Comparison of ENCODE assay signal across 8 mouse cellular contexts in genomic region chr2:170129923-170130779, GRCm38 (mm10). TPM values are rescaled to one million over a fixed set of nuclear protein-coding genes. Genes with fewer than 3 reads are reported as not detected.
DNase-seq lines count a peak whose midpoint lies in the region; ATAC-seq and TF ChIP-seq lines count a peak whose summit lies in the region.

No protein-coding gene starts in this region.

- TF ChIP-seq CTCF in lung, adult 2 months (IDR thresholded peaks at IDR 0.05; ENCODE audit: insufficient read depth, low read length): no peak
- TF ChIP-seq CTCF in olfactory bulb, adult 2 months (IDR thresholded peaks at IDR 0.05; ENCODE audit: insufficient read depth, low read depth, low read length): no peak

- peak; percentile 11; the same call in 1 of the 2 replicates for ATAC-seq in heart, embryonic 14.5 days (ENCODE audit: insufficient number of reproducible peaks, insufficient read depth, low FRiP score, low read depth)
- ATAC-seq in limb, embryonic 14.5 days (ENCODE audit: low FRiP score, low read depth): peak; percentile 35

- 1% methylated on average over 48 of the region's 48 CpGs for WGBS in lung, adult 2 months
- WGBS in heart, embryonic 14.5 days: under 1% methylated on average over 48 of the region's 48 CpGs
- under 1% methylated on average over 44 of the region's 48 CpGs for WGBS in limb, embryonic 14.5 days
- 5% methylated on average over 48 of the region's 48 CpGs for WGBS in olfactory bulb, adult 2 months

- no peaks in the 10 kb centered on the region for H3K27me3 ChIP-seq in heart, embryonic 14.5 days (ENCODE audit: control insufficient read depth, insufficient read depth, low read length)
- H3K27me3 ChIP-seq in limb, embryonic 14.5 days (ENCODE audit: control insufficient read depth, insufficient read depth, low read length): no peaks in the 10 kb centered on the region

- peak overlapping the region; percentile 76 for H3K4me2 ChIP-seq in heart, embryonic 14.5 days (ENCODE audit: low read length)
- peak overlapping the region; percentile 57 for H3K4me2 ChIP-seq in limb, embryonic 14.5 days (replicated peaks; ENCODE audit: low read depth, low read length, severe bottlenecking)

- peak overlapping the region; percentile 89 for H3K27ac ChIP-seq in brown adipose tissue, adult 24 weeks (replicated peaks; ENCODE audit: low read depth, low read length)
- H3K27ac ChIP-seq in heart, embryonic 14.5 days (replicated peaks in 1 of 2; ENCODE audit: control insufficient read depth in 1 of 2, insufficient read depth in 1 of 2, low read depth in 2 of 2, low read length in 2 of 2): peak overlapping the region; percentile 96 to 97
- H3K27ac ChIP-seq in limb, embryonic 14.5 days (replicated peaks; ENCODE audit: low read depth, low read length): peak overlapping the region; percentile 88
- no peak overlapping the region for H3K27ac ChIP-seq in olfactory bulb, adult 2 months (ENCODE audit: insufficient read depth, low read depth, low read length)

- intact Hi-C loops in left cerebral cortex, postnatal 25 days (cut with DNase I): loop anchor here (5.0 kb wide), 3 partner anchors 92 to 367 kb away; partner anchors contain the start of genes Cyp24a1 and Pfdn4

- H3K4me3 ChIP-seq in lung, adult 2 months (replicated peaks; ENCODE audit: extremely low read depth, low read depth, low read length): peak overlapping the region; percentile 80
- peak overlapping the region; percentile 90 for H3K4me3 ChIP-seq in brown adipose tissue, adult 24 weeks (ENCODE audit: insufficient read depth, low read depth, low read length)
- H3K4me3 ChIP-seq in heart, embryonic 14.5 days (ENCODE audit: control insufficient read depth in 1 of 2, insufficient read depth in 1 of 2, low read depth in 1 of 2, low read length in 2 of 2): peak overlapping the region; percentile 94
- peak overlapping the region; percentile 89 for H3K4me3 ChIP-seq in limb, embryonic 14.5 days (replicated peaks; ENCODE audit: low read length)
- H3K4me3 ChIP-seq in olfactory bulb, adult 2 months (ENCODE audit: insufficient read depth, low read depth, low read length): peak overlapping the region; percentile 73

- no peaks in the 10 kb centered on the region for H3K9me3 ChIP-seq in heart, embryonic 14.5 days (ENCODE audit: control insufficient read depth, low read length)
- H3K9me3 ChIP-seq in limb, embryonic 14.5 days (ENCODE audit: control insufficient read depth, low read length): no peaks in the 10 kb centered on the region

- DNase-seq in lung, adult 2 months: peak; percentile 46
- DNase-seq in lung, postnatal 25 days (ENCODE audit: low spot score): no peak
- DNase-seq in limb, embryonic 14.5 days (ENCODE audit: low spot score): peak; percentile 37
- DNase-seq in frontal cortex, postnatal 36 days (ENCODE audit: low spot score in 2 of 2): no peak
- no peak for DNase-seq in left cerebral cortex, postnatal 25 days (ENCODE audit: low spot score in 2 of 2)

- H3K36me3 ChIP-seq in heart, embryonic 14.5 days (ENCODE audit: control insufficient read depth, insufficient read depth, low read length): 0 out of 2 replicates have a peak, but pooled peaks cover 3% of the 10 kb centered on the region
- no peaks in the 10 kb centered on the region for H3K36me3 ChIP-seq in limb, embryonic 14.5 days (ENCODE audit: control insufficient read depth, insufficient read depth, low read length)

- 0 out of 2 replicates have a peak, but pooled peaks have one; percentile 6 for TF ChIP-seq POLR2A in lung, adult 2 months (IDR thresholded peaks at IDR 0.05; ENCODE audit: borderline replicate concordance, extremely low read depth, low read depth, low read length)
- no peak for TF ChIP-seq POLR2A in limb, embryonic 14.5 days (IDR thresholded peaks at IDR 0.05; ENCODE audit: borderline replicate concordance, extremely low read depth, insufficient read depth, insufficient read length)
- TF ChIP-seq POLR2A in olfactory bulb, adult 2 months (IDR thresholded peaks at IDR 0.05; ENCODE audit: insufficient read depth, low read depth, low read length): no peak

- peak overlapping the region; percentile 98 for H3K9ac ChIP-seq in heart, embryonic 14.5 days (ENCODE audit: low read length)
- H3K9ac ChIP-seq in limb, embryonic 14.5 days (ENCODE audit: low read depth, low read length, severe bottlenecking): peak overlapping the region; percentile 96

- peaks cover 27% of the 10 kb centered on the region for H3K4me1 ChIP-seq in lung, adult 2 months (ENCODE audit: control insufficient read depth, insufficient read depth, low read length)
- peaks cover 37% of the 10 kb centered on the region for H3K4me1 ChIP-seq in brown adipose tissue, adult 24 weeks (ENCODE audit: control insufficient read depth, insufficient read depth, insufficient read length, low read length)
- peaks cover 26 to 56% of the 10 kb centered on the region in 2 experiments for H3K4me1 ChIP-seq in heart, embryonic 14.5 days (ENCODE audit: control insufficient read depth in 2 of 2, insufficient read depth in 2 of 2, low read length in 2 of 2)
- peaks cover 49% of the 10 kb centered on the region for H3K4me1 ChIP-seq in limb, embryonic 14.5 days (ENCODE audit: control insufficient read depth, insufficient read depth, low read length)
- H3K4me1 ChIP-seq in olfactory bulb, adult 2 months (ENCODE audit: control insufficient read depth, insufficient read depth, low read length): peaks cover 5% of the 10 kb centered on the region; the same call in 1 of the 2 replicates

RNA-seq across cellular contexts. Expression of gene Zfp217, which starts 17.8 kb away (rescaled TPM):
- polyA plus RNA-seq in lung, adult 2 months (2012; rRNA removed): 13.7 and 19.8 TPM in 2 replicates
- polyA plus RNA-seq in brown adipose tissue, adult 24 weeks (2012; ENCODE audit: insufficient read depth, insufficient read length, missing spikeins): 5.3 and 7.2 TPM in 2 replicates
- polyA plus RNA-seq in heart, embryonic 14.5 days (2014; fragmentation: Nextera tagmentation; extraction: Ambion mirVana): 3.3 and 3.4 TPM in 2 replicates
- polyA plus RNA-seq in limb, embryonic 14.5 days (2012; rRNA removed): 11.7 and 12.2 TPM in 2 replicates
- polyA plus RNA-seq in limb, embryonic 14.5 days (2014; fragmentation: Nextera tagmentation; extraction: Ambion mirVana): 4.0 and 4.8 TPM in 2 replicates
- polyA plus RNA-seq in olfactory bulb, adult 2 months (2012; ENCODE audit: insufficient read depth, insufficient read length, low replicate concordance, missing spikeins): not detected in 2 replicates
- total RNA-seq in left cerebral cortex, postnatal 25 days (2021): 1 to 10 TPM; 2.4 to 3.0 TPM

Comparison
In these comparisons a context has a peak if more than half of its experiments do, and no peak if none do; other contexts are left out.
1. DNase-seq: peak in lung, adult 2 months (single experiment) and limb, embryonic 14.5 days (single experiment); none in lung, postnatal 25 days (single experiment), frontal cortex, postnatal 36 days (0 of 2) and left cerebral cortex, postnatal 25 days (0 of 2).
2. Peak in every context shown above with its lines, with median percentiles within 50 percentile points of each other: H3K4me3 ChIP-seq.